Mouse (Mus musculus): ENCODE data around the gene Mrpl22.
"Not testable (repeated sequence)": the region's sequence is repeated elsewhere in the genome, so short reads cannot be mapped to it uniquely, and the experiment has no call there.

Gene Mrpl22

DNA sequence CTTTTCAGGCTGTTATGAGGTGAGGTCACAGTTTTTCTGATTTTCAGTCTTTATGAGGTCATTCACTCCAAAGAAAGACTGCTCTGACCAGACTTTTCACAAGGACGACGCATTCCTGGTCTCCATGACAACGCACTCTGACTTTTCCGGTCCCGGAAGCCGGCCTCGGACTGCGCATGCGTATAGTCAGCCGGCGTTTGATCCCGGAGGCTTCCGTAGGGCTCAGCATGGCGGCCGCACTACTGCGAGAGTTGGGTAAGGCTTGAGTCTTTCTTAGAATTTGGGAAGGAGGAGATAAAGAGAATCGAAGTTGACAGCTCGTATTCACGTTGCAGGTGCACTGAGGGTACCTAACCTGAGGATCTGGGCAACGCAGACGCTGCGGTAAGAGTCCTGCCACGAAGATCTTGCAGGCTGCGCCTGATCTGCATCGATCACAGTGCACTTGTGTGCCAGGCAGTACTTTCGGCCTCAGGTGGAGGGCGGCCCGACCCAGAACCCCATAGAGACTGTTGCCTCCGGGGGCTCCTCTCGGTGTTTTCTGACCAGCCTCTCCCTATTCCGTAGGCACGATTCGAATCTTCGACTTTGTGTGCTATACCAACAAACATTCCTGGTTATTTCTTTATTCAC lies at the start of gene Mrpl22:
Mrpl22 (plus strand) TSS at position 203 of the 633 bp plus-strand sequence.
- DNase-seq (ENCODE audit: low spot score): peak; percentile 98

DNA sequence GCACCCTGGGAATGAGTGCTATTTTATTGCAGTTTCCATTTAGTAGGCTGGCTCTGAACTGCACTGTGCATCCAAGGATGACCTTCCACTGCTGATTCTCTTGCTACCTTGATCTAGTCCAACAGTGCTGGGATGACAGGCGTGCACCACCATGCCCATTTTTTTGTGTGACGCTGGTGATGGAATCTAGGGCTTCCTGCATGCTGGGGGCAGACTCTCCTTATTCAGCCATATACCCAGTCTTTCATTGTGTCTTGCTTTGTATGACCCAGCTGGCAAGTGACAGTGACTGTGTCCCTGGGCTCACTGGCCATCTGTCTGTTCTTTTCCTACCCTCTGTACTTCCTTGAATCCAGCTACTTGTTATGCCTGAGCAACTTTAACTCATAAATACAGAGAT lies 47.8 kb upstream of the Mrpl22 start:
- DNase-seq (ENCODE audit: low spot score): no peak

DNA sequence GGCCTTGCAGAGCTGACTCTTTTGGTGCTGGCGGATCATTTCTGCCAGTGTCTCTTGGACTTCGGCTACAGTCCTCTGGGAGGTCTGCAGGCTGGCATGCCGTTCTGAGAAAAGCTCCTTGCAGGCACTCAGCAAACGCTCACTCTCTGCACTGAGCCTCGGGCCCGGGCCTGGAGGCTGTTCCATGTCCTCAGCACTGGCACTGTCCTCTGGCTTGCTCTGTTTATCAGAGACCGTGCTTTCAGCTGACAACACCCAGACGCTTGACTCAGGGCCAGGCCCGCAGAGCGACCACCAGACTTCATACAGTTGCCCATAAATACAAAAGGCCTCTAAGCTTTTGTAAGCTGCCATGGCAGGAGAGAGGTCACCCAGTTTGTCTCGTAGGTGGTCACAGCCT lies 46.4 kb upstream of the Mrpl22 start:
- no peak for DNase-seq (ENCODE audit: low spot score)

DNA sequence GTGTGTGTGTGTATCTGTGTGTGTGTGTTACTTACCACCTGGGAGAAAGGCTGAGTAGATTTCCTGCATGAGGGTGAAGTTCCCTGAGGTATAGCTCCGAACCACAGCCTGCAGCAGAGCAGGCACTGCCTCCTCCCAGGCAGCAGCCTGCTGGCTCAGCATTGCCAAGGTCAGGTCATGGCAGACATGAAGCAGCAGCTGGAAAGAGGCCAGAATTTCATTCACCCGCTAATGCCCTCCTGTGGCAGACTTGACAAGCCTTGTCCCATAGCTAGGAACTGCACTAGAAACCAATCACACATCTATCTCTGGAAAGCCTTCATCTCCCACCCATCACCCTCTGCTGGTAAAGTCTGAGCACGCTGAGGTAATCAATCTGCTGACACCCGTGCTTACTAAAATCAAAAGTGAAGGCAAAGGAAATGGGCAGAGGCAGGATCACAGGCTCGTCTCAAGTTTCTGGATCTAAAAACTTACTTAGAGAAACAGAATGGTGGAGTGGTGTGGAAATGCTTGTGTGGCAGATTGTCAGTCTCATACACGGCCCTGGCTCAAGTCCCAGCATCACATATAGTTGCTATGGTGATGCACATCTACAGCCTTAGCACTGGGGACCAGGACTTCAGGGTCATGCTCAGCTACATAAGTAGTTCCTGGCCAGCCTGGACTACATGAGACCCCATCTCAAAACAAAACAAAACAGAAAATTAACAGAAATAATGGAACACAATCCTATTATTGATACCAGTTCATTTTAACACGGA lies 44.9 kb upstream of the Mrpl22 start:
- DNase-seq (ENCODE audit: low spot score): peak; percentile 73

DNA sequence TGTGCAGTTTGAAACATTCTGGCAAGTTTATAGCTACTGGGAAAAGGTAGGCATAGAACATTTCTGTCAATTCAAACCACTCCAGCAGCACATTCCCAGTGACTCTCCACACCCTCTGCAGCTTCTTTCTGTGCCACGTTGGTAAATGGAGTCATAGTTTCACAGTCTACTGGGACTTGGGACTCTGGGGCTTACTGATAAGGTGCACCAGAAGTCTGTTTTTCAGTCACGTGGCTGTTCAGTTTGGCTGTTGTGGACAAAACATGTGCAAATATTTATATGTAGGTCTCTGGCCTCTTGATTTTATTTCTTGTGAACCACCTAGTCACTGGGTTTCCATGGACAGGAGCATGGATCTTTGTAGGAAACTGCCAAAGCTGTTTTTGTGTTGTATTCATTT lies 43.9 kb upstream of the Mrpl22 start:
- DNase-seq (ENCODE audit: low spot score): no peak

DNA sequence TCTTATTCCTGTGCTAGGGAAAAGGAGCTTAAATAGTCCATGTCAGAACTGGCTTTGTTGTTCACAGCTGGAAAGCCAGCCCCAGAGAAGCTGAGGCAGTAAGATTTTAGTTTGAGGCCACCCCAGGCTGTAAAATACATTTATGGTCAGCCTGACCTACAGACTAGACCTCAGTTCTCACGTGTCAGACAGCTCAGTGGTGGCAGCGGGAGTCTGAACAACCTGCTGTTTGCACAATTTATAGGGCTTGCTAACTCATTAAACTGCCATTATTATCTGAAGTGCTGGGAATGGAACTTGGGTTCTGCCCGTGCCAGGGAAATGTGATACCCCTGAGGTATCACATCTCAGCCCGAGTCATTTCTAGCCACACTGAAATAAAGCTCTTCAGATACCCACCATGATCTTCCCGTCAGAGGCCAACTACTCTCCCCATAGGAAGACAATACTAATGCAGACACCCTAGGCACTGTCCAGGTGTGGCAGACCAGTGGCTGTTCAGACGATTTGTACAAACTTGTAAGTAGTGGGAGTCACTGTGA lies 42.1 kb upstream of the Mrpl22 start:
- no peak for DNase-seq (ENCODE audit: low spot score)

DNA sequence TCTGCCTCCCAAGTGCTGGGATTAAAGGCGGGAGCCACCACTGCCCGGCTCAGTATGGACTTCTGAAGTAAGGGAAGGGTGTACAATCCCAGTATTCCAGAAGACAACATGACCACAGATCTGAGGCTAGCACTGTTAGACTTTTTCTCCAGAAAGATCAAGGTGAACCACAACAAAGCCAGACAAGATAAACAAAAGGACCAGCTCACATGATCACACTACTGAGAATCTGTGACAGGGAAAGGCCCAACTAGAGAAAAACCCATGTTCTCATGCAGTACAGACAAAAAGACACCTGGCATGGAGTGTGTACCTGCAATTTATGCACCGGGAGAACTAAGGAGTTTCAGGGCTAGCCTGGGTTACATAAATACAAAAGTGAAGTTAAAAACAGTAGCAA lies 39.4 kb upstream of the Mrpl22 start:
- no peak for DNase-seq (ENCODE audit: low spot score)

DNA sequence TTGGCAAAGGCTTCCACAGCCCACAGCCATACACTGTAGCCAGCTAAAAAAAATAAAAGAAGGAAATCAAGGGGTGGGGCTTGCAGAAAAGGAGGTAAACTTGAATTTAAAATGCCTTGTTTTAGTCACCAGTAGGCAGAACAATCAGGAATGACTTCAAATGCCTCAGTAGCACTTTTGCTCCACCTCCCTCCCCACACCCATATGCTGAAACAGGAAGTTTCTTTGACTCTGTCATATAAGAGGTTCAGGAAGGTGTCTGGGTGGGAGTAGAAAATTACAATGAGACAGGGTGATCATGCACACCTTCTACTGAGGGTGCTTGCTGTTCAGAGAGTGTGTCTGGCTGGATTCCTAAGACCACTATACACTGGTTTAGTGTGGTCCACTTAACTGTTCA lies 36.6 kb upstream of the Mrpl22 start:
- no peak for DNase-seq (ENCODE audit: low spot score)

DNA sequence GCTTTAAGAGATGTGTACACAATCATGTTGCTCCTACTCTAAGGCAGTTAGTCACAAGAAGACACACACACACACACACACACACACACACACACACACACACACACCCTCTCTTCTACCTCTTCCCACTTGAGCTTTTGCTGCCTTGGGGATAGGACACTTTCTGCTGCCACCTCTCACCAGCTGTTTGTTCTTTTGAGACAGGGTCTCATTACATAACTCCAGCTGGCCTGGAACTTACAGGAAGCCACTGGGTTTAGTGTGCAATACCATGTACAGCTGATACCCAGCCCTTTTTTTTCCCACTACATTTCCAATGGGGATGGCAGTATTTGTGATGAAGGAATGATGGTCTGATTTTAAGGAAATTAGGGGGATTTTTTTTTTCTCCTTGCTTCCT lies 36.2 kb upstream of the Mrpl22 start:
- DNase-seq (ENCODE audit: low spot score): no peak

DNA sequence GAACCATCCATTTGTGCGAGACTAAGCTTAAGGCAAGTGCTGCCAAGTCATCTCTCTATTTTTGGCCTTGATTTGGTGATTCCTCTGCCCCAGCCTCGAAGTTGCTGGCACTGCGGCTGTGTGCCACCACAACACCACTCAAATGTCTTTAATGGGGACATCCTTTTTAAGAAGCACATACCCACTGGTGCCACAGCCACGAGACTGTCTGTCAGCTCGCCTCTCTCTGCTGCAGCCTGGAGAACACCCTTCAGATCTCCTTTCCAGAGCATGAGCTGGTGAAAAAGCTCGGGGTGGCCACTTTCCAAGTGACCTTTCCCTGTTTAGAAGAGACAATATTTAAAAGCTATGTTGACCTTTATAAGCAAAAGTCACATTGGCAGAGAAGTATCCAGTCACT lies 34.8 kb upstream of the Mrpl22 start:
- no peak for DNase-seq (ENCODE audit: low spot score)

DNA sequence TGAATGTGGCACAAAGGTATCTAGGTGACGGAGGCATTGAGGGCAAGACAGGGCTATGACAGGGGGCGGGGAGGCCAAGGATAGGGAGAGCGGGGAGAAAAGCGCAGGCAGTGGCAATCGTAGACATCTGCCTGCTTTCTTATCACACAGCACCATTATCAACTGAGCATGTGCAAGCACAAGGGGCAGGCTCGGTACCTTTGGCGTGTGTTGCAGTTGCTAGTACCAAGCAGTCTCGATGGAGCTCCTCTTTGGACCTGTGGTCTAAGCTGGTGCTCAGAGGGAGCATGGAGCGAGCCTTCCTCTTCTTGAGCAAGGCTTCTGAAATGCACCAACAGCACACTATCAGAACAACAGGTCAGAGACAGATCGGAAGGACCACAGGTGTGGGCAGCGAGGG lies 32.6 kb upstream of the Mrpl22 start:
- DNase-seq (ENCODE audit: low spot score): no peak

DNA sequence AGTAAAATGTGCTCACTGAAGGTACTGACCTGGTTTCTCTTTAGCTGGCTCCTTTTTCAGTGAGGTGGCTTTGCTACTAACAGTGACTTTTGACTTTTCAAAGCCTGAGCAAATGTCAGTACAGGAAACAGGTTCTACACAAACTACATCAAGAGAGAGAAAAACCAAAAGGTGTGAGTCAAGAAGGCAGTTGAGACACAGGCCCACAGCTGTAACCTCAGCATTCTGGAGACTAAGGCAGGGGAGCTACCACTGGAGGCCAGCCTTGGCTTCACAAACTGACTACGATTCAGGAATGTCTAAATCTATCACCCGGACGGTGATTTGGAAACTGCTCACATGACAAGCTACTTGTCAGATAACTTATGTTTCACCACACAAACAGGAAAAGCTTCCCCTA lies 32.0 kb upstream of the Mrpl22 start:
- DNase-seq (ENCODE audit: low spot score): no peak

DNA sequence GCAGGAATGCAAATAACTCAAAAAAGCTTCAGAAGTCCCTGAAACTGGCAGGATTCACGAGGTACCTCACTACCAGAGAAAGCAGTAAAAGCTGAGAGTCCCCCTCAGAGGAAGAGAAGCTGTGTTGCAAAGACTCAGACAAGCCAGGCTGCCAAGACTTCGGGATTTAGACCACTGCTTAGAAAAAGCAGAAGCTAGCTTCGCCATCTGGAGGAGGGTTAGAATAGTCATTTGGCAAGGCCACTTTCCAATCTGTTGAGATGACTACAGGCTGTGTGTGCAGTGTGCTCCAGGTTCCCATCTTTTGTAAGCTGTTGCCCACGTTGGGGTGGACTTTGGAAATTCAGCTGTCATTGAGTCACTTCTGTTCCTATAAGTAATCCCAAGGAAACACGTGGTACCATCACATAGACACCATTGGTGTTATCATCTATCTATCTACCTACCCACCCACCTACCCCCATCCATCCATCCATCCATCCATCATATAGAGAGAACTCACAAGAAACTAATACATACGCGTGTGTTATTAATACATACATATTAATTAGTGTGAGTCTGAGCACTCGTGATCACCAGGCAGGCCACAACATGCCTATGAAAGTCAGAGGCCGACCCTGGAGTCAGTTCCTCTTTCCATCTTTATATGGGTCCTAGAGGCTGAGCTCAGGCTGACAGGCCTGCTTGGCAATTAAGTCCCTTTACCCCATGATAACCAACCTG lies 27.6 kb upstream of the Mrpl22 start:
- no peak for DNase-seq (ENCODE audit: low spot score)

DNA sequence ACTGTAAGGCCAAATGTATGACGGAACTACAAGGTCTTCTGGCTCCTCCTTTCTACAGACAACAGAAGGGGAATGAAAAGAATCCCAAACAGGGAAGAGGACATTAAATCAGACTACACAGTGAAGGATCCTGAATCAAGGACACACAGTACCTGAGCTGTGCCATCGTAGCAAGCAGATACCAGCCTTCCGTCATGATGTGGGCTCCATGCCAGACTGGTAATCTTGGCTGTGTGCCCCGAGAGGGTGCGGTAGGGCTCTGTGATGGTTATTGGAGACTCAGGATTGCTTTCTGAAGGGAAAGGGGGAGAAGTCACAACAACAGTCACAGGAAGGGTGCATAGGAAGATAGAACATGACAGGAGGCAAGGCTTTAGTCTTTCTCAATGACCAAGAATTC lies 25.2 kb upstream of the Mrpl22 start:
- no peak for DNase-seq (ENCODE audit: low spot score)

DNA sequence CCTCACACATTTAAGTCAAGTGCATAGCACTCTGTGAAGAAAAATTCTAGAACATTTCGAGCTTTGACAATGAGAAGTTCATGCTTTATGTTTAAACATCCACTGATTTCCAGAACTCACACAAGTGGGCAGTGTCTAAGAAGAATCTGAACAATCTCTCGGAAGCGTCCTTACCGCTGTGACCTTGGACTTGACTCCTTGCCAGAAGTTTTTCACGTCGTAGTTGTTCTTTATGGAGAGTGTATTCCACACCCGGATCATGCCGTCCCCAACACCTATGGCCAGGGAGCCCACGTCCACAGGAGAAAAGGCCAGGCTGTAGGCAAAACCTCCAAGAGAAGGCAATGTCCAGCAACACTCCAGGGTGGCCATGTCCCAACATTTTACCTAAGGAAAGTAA lies 16.0 kb upstream of the Mrpl22 start:
- DNase-seq (ENCODE audit: low spot score): no peak

DNA sequence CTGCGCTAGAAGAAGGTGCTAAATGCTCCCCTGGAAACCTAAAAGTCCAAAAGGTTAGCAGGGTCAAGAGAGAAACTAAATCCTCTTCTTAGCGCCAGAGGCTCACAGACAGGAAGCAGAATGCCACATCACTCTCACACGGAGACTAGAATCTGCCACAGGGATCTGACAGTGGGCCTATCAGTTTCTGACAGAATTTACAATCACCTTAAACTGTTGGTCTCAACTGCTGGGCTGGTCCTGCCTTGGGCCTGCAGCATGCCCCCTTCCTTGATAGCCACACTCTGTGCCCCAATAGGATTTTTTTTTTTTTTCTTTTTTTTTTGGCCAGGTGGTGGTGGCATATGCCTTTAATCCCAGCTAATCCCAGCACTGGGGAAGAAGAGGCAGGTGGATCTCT lies 14.6 kb upstream of the Mrpl22 start:
- DNase-seq (ENCODE audit: low spot score): no peak

DNA sequence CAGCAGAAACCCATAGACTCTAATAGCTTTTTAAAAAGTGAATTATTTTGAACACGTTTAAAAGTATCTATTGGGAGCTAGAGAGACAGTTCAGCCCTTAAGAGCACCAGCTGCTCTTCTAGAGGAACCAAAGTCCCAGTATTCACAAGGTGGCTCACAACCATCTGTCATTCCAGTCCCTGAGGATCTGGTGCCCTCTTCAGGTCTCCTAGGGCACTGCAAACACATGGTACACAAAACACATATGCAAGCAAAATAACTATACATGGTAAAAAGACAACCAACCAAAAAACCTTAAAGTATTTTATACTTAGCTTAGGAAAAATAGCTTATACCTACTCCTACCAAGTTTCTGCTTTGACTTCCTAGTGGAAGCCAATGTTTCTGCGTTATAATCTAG lies 6.4 kb upstream of the Mrpl22 start:
- no peak for DNase-seq (ENCODE audit: low spot score)

DNA sequence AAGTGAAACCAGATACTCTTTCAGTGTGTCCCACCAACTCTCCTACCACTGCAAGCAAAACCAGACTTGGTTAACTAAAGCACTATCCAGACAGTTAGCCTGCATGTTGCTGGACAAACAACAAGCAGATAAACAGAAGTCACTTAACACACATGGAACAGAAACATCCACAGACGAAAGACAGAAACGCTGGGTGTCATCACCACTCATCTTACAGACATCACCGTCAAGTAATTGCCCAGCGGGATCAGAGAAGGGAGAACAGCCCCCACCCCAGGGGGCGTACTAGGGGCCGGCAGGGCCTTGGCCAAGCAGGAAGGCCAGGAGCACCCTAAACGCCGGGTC lies 3.7 kb upstream of the Mrpl22 start:
- no peak for DNase-seq (ENCODE audit: low spot score)

DNA sequence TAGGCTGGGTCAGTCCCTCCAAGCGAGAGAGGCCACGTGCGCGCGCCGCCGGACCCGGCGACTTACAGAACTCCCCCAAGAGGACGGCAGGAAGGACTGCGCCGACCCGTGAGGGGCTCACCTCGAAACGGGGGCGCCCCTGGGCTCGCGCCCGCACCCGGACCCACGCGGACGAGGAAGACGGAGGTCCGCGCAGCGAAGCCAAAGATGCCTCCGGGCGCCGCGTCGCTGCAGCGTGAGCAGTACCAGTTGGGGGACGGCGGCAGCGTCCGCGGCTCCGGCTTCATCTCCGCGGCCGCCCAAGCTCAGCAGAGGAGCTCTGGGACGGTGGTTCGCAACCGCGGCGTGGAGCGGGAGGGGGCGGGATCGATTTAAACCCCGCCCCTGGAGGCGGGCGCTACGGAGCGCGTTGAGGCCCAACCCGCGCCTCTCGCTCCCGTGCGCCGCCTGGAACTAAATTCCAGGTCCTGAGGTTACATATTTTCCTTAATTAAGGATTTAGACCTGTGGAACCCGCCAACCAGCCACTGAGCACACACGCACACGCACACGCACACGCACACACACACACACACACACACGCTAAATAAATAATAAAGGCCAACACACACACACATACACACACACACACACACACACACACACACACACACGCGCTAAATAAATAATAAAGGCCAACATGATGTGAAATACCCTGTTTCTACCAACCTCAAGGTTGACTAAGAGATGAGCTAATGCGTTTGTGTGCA lies 3.1 kb upstream of the Mrpl22 start, which contains the start of gene Gemin5:
Gemin5 (minus strand) TSS at position 373 of the 749 bp plus-strand sequence.
- DNase-seq (ENCODE audit: low spot score): peak; percentile 80

DNA sequence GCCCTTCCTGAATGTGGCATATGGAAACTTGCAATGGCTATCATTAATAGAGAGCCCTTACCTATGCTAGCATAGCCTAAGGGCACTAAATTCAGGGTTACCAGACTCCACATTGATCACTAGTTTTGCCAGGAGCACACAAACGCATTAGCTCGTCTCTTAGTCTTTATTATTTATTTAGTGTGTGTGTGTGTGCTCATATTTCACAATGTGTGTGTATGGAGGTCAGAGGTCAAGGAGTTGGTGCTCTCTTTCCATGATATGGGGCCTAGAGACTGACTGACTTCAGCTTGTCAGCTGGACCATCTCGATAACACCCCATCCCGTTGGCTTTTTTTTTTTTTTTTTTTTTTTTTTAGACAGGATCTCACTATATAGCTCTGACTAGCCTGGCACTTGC lies 1.8 kb upstream of the Mrpl22 start:
- no peak for DNase-seq (ENCODE audit: low spot score)

DNA sequence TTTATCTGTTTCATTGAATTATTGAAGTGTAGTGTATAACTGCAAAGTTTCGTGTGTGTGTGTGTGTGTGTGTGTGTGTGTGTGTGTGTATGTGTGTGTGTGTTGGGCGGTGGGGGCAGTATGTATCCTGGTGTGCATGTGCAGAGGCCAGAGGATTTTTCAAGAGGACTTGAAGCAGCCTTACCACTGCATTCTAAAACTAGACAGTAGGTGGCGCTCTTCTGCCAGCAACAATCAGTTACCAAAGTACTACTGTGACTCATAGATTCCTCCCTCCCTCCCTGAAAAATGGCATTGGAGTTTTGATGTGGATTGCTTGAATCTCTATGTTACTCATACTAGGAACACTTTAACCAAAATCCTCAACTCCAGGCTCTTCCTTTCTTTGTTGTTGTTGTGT lies 8.1 kb downstream of the Mrpl22 start:
- DNase-seq (ENCODE audit: low spot score): peak; percentile 91

DNA sequence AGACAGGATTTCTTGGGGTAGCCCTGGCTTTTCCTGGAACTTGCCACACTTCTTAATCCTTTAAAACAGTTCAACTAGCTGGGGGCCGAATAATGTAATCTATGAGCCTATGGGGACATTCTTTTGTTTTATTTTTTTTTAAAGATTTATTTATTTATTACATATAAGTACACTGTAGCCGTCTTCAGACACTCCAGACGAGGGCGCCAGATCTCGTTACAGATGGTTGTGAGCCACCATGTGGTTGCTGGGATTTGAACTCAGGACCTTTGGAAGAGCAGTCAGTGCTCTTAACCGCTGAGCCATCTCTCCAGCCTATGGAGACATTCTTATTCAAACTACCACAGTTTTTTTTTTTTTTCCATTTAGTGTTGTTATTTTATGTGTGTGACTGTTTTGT lies 8.5 kb downstream of the Mrpl22 start:
- DNase-seq (ENCODE audit: low spot score): not testable (repeated sequence)
